Mouse (Mus musculus) embryonic facial prominence, embryonic 13.5 days (tissue): ENCODE measurements at regions not wholly inside any gene's neighbourhood (a gene's known extent, or its start where the extent isn't known, plus 50 kb on each side); places are given as distances from the start of the nearest gene placed in this dataset.

Experiments used
- ATAC-seq: fragments of 200-750 bp; cut with Nextera tagmentation; 2 replicates; pipeline ENCODE4 v1.8.0; 2017; ENCODE audit warnings: low read depth; ENCODE audit not compliant: insufficient number of reproducible peaks, insufficient read depth, low FRiP score, low TSS enrichment
- H3K27ac ChIP-seq: fragments of 300-500 bp; sonication (generic); 2 replicates; pipeline ENCODE4 v1.5.1; 2015; ENCODE audit warnings: moderate library complexity, mild to moderate bottlenecking, inconsistent platforms
- H3K27me3 ChIP-seq: fragments of 300-500 bp; sonication (generic); 2 replicates; pipeline ENCODE4 v1.6.1; 2015; ENCODE audit warnings: mild to moderate bottlenecking, inconsistent platforms
- H3K36me3 ChIP-seq: fragments of 300-500 bp; sonication (generic); 2 replicates; pipeline ENCODE4 v1.6.1; 2015; ENCODE audit warnings: mild to moderate bottlenecking, inconsistent platforms
- H3K4me1 ChIP-seq: fragments of 300-500 bp; sonication (generic); 2 replicates; pipeline ENCODE4 v1.6.1; 2015; ENCODE audit warnings: inconsistent platforms
- H3K4me2 ChIP-seq: fragments of 300-500 bp; sonication (generic); 2 replicates; pipeline ENCODE4 v1.6.1; 2015; ENCODE audit warnings: moderate library complexity, mild to moderate bottlenecking, inconsistent platforms
- H3K4me3 ChIP-seq: fragments of 300-500 bp; sonication (generic); 2 replicates; pipeline ENCODE4 v1.5.1; 2015; ENCODE audit warnings: mild to moderate bottlenecking, inconsistent platforms
- H3K9ac ChIP-seq: fragments of 300-500 bp; sonication (generic); 2 replicates; pipeline ENCODE4 v1.6.1; 2015; ENCODE audit warnings: mild to moderate bottlenecking, inconsistent platforms
- H3K9me3 ChIP-seq: fragments of 300-500 bp; sonication (generic); 2 replicates; pipeline ENCODE4 v1.6.1; 2016; ENCODE audit warnings: inconsistent platforms
- WGBS: fragments of 180-500 bp; shearing (Covaris S2); methylation state at CpG from one replicate; pipeline ENCODE4 v1.1.7; 2015; ENCODE audit warnings: mixed read lengths; 5-methylcytosine and 5-hydroxymethylcytosine counted together

DNA sequence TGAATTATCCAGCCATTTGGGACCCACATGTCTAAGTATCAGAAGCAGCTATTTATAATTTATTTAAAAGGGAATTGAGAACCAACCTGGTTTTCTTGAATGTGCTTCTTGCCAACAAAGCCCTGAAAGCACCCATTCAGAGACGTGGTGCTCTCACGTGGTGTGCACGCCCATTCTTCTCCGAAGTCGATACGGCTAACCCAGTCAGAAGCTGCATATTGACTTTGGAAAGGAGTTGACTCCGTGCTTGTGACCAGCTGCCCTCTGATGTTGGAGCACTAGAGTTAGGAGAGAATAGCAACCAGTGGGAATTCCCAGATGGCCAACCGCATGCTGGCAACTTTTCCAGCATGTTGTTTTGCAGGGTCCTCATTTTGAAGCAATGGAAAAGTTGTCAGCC is 240.2 kb upstream of the Lrtm1 start:
- no peak overlapping the region for H3K27ac ChIP-seq
- no peak overlapping the region for H3K9ac ChIP-seq
- whole genome bisulfite sequencing = 84% methylated on average over 8 of the region's 8 CpGs
- H3K27me3 ChIP-seq = no peaks in the 10 kb centered on the region
- ATAC-seq = no peak
- peaks cover 35% of the 10 kb centered on the region for H3K4me1 ChIP-seq
- no peak overlapping the region for H3K4me3 ChIP-seq
- no peaks in the 10 kb centered on the region for H3K36me3 ChIP-seq
- no peaks in the 10 kb centered on the region for H3K9me3 ChIP-seq
- no peak overlapping the region for H3K4me2 ChIP-seq

DNA sequence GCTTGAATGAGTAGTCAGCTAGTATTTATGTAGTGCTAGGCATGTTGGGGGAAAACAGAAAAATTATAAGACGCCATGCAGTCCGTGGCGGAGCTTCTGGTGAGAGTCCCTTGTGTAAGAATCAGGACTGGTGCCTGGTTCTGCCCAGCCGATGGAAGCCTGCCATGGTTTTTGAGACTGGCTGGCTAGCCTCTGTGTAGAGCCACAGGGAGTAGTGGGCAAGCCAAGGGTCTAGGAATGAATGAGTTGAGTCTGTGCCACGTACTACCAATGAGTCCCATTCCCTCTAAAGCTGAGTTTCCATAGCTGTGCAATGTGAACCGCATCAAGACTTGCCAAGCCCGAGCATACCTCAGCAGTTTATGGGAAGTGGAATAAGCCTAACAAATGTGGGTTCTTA is 236.3 kb upstream of the Lrtm1 start:
- peaks cover 9% of the 10 kb centered on the region for H3K4me1 ChIP-seq
- H3K27me3 ChIP-seq = no peaks in the 10 kb centered on the region
- no peak overlapping the region for H3K27ac ChIP-seq
- H3K4me3 ChIP-seq = no peak overlapping the region
- H3K9ac ChIP-seq = no peak overlapping the region
- H3K9me3 ChIP-seq = no peaks in the 10 kb centered on the region
- ATAC-seq = no peak
- WGBS = 91% methylated on average over 7 of the region's 7 CpGs
- H3K36me3 ChIP-seq = no peaks in the 10 kb centered on the region
- H3K4me2 ChIP-seq = no peak overlapping the region

DNA sequence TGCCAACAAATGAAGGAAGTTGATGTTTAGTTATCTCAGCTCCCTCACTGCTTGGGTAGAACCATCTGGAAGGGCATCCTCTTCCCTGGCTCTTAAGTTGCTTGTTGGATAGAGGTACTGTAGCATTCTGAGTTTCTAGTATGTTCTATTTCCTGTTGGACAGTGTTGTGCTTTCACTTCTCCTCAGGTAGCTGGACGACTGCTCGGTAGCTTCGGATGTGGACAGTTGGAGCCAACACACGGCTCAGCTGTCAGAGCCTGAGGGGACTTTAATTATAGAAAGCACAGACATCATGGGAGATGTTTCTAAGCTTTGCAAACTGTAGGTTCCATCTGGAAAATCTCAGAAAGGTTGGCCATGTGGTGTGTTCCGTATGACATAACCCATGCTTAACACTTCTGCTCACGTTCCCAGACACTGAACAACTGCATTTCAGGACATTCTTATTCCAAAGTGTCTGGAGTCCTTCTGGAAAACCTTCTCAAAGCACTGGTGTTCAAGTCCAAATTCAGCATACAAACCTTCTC is 233.8 kb upstream of the Lrtm1 start:
- Histone ChIP-seq H3K9ac (no peak overlapping the region), H3K9me3 (no peaks in the 10 kb centered on the region), H3K4me3 (no peak overlapping the region), H3K4me1 (no peaks in the 10 kb centered on the region), H3K27me3 (no peaks in the 10 kb centered on the region), H3K27ac (no peak overlapping the region), H3K4me2 (no peak overlapping the region), H3K36me3 (no peaks in the 10 kb centered on the region)
- ATAC-seq = no peak
- 74% methylated on average over 6 of the region's 6 CpGs for WGBS

DNA sequence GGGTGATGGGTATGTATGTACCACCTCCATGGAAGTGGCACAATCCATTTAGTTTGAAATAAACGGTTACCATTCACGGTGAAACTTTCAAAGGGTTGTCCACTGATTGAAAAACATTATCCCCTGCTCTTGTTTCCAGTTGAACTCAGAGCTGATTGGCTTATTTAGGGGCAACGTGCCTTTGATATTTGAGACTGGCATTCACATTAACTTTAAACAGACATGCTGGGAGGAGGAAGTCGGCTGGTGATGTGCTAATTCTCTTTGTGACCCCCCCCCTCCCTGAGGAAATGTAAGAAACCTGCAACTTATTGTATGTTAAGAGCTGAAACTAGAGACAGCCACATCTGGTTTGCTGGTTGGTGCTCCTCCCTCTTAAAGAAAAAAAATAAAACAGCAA is 219.7 kb upstream of the Lrtm1 start:
- H3K4me3 ChIP-seq = peak overlapping the region; percentile 27
- peak overlapping the region; percentile 60; the same call in 1 of the 2 replicates for H3K27ac ChIP-seq
- H3K4me2 ChIP-seq = peak overlapping the region; percentile 54

DNA sequence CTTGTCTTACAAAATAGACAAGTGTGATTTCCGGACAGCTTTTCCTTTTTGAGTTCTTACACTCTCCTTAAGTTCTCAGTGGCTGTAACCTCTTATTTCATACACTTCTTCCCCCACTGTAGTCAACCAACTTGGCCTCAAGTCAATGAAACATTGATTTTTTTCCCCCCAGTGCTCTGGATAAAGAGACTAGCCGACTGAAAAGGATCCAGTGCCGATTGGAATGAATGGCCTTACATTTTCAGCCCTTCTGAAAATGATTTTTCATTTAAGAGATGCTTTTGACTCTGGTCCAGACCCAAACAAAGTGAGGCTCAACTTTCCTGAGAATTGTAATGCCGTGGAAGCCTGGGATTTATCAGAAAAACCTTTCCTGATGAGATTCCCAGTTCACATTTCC is 216.3 kb upstream of the Lrtm1 start:
- Histone ChIP-seq H3K27me3 (no peaks in the 10 kb centered on the region), H3K9ac (no peak overlapping the region), H3K4me3 (no peak overlapping the region), H3K9me3 (peaks cover 5% of the 10 kb centered on the region), H3K4me2 (no peak overlapping the region), H3K27ac (no peak overlapping the region), H3K36me3 (no peaks in the 10 kb centered on the region), H3K4me1 (peaks cover 15% of the 10 kb centered on the region)
- no peak for ATAC-seq
- 41% methylated on average over 4 of the region's 4 CpGs for WGBS

More for the DNA sequence above, 219.7 kb upstream of the Lrtm1 start:
- no peaks in the 10 kb centered on the region for H3K9me3 ChIP-seq
- ATAC-seq = no peak
- H3K36me3 ChIP-seq = no peaks in the 10 kb centered on the region
- H3K27me3 ChIP-seq = no peaks in the 10 kb centered on the region
- no peak overlapping the region for H3K9ac ChIP-seq
- WGBS = under 1% methylated on average over 4 of the region's 4 CpGs
- H3K4me1 ChIP-seq = peaks cover 15% of the 10 kb centered on the region

DNA sequence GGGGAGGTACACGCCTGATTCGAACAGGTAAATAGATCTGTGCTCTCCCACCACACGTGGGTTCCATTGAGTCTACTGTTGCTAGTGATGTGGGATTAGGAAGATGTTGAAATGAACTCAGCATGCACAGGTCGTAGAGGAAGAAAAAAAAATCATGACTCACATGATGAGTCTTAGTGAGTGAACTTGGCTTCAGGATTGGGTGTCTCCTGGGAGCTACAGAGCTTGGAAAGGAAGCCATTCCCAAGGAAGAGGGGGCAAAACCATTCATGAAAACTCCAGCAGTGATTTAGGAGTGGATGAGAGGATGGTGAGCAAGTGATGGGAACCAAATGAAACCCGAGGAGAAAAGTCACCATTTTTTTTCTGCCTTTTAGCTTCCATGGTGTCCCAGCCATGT is 215.9 kb upstream of the Lrtm1 start:
- ATAC-seq = no peak
- no peak overlapping the region for H3K9ac ChIP-seq
- no peak overlapping the region for H3K4me3 ChIP-seq
- H3K4me1 ChIP-seq = peaks cover 15% of the 10 kb centered on the region
- no peak overlapping the region for H3K27ac ChIP-seq
- no peaks in the 10 kb centered on the region for H3K36me3 ChIP-seq
- WGBS = 73% methylated on average over 5 of the region's 5 CpGs
- H3K4me2 ChIP-seq = no peak overlapping the region
- no peaks in the 10 kb centered on the region for H3K27me3 ChIP-seq
- peaks cover 5% of the 10 kb centered on the region for H3K9me3 ChIP-seq

DNA sequence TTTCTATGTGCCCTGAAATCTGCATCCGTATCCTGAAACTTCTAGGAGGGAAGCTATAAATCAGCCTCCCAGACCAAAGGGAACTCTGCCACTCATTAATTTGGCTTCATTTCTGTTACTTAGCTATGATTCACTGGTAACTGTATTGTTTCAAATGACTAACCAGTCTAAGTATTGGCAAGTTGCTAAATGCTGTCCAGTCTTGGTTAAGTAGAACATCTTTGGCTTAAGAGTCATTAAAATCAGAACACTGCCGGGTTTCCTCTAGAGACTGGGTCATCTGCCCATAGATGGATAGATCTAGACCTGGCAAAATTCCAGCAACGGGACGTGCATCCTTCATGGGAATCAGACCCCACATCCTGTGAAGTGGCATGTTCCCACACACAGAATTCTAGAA is 209.9 kb upstream of the Lrtm1 start:
- 79% methylated on average over 4 of the region's 4 CpGs for WGBS
- ATAC-seq = no peak
- Histone ChIP-seq H3K27ac (no peak overlapping the region), H3K9me3 (peaks cover 5% of the 10 kb centered on the region), H3K36me3 (no peaks in the 10 kb centered on the region), H3K4me2 (no peak overlapping the region), H3K9ac (no peak overlapping the region), H3K4me3 (no peak overlapping the region), H3K27me3 (no peaks in the 10 kb centered on the region), H3K4me1 (no peaks in the 10 kb centered on the region)

DNA sequence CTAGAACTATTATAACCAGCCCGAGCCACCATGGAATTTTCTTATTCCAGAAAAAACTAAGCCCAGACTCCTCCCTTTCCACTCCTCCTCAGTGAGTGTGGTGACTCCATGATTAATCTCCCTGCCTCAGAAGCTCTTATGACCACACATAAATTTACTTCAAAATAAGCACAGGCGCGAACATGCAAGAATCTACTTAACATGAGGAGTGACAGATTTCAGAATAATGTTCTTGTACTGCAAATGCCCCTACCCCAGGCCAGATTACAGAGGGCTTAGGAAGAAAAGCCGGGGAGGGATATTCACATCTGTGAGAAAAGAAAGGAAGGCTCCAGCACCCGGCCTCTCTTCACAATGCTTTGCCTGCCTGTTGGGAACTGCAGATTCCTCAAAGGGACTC is 208.7 kb upstream of the Lrtm1 start:
- H3K4me3 ChIP-seq = no peak overlapping the region
- WGBS = 68% methylated on average over 5 of the region's 5 CpGs

DNA sequence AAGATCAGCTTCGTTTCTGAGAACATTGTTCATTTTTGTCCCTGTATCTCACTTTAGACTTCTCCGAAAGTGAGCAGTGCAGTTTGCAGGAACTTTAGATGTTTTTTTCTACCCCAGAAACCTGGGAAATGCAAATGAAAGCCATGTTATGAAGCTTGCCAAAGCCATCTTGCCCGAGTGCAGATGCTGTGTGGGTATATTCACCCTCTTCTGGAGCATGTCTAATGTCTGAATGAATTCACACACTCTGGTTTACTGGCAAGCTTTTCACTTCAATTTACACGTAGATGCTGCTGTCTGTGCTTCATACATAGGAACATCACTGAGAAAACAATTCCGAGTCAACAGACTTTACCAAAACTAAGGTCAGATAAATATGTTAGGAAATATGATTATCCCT is 197.0 kb upstream of the Lrtm1 start:
- Histone ChIP-seq H3K27me3 (no peaks in the 10 kb centered on the region), H3K36me3 (no peaks in the 10 kb centered on the region), H3K4me2 (no peak overlapping the region), H3K4me1 (peaks cover 19% of the 10 kb centered on the region), H3K4me3 (no peak overlapping the region), H3K27ac (0 out of 2 replicates have a peak overlapping the region, but pooled peaks have one; percentile 30), H3K9ac (no peak overlapping the region), H3K9me3 (no peaks in the 10 kb centered on the region)
- ATAC-seq = no peak
- whole genome bisulfite sequencing = 66% methylated on average over 5 of the region's 5 CpGs

More for the DNA sequence above, 208.7 kb upstream of the Lrtm1 start:
- Histone ChIP-seq H3K27ac (no peak overlapping the region), H3K27me3 (no peaks in the 10 kb centered on the region), H3K9ac (no peak overlapping the region), H3K36me3 (no peaks in the 10 kb centered on the region), H3K9me3 (peaks cover 5% of the 10 kb centered on the region), H3K4me2 (no peak overlapping the region), H3K4me1 (peaks cover 5% of the 10 kb centered on the region)
- ATAC-seq = no peak

DNA sequence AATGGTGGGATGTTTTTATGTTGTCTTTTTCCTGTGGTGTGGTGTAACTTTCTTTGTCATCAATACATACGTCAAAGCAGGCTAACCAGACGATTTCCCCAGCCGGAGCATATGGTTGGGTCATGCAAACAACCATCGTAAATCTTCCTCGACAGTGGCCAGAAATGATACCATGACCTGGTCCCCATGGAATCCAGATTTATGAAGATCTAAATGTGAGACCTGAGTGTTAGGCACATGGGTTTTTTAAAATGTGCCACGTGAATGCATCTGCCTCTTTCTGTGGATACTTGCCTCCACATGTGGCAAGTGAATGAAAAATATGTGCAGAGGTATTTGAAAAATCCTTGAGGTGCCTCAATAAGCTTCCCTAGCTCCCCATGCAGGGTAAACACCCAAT is 190.8 kb upstream of the Lrtm1 start:
- H3K4me1 ChIP-seq = no peaks in the 10 kb centered on the region
- H3K27ac ChIP-seq = no peak overlapping the region
- H3K9me3 ChIP-seq = no peaks in the 10 kb centered on the region
- WGBS = 60% methylated on average over 6 of the region's 6 CpGs
- H3K36me3 ChIP-seq = no peaks in the 10 kb centered on the region
- H3K4me3 ChIP-seq = no peak overlapping the region
- H3K9ac ChIP-seq = no peak overlapping the region
- ATAC-seq = no peak
- H3K4me2 ChIP-seq = no peak overlapping the region
- H3K27me3 ChIP-seq = no peaks in the 10 kb centered on the region

DNA sequence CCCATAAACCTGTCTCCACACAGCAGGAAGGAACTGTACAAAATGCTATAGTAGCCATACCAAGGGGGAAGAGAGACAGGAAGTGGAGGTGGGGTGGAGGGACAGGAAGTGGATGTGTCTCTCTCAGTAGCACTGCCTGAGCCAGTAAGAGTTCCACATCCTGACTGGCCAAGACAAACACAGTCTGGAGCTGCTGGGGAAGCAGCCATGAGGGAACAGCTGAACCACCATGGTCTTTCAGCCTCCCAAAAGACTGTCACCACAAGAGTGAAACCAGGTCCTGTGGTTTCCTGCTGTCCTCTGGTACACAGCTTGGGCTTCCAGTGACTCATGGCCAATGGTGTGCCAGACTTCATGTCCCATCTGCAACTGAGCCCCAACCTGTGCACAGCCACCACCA is 180.9 kb upstream of the Lrtm1 start:
- no peaks in the 10 kb centered on the region for H3K36me3 ChIP-seq
- H3K4me1 ChIP-seq = peaks cover 6% of the 10 kb centered on the region; the same call in 1 of the 2 replicates
- H3K9ac ChIP-seq = no peak overlapping the region
- no peak overlapping the region for H3K27ac ChIP-seq
- no peak overlapping the region for H3K4me3 ChIP-seq
- H3K27me3 ChIP-seq = no peaks in the 10 kb centered on the region
- no peak overlapping the region for H3K4me2 ChIP-seq
- no peak for ATAC-seq
- no peaks in the 10 kb centered on the region for H3K9me3 ChIP-seq

DNA sequence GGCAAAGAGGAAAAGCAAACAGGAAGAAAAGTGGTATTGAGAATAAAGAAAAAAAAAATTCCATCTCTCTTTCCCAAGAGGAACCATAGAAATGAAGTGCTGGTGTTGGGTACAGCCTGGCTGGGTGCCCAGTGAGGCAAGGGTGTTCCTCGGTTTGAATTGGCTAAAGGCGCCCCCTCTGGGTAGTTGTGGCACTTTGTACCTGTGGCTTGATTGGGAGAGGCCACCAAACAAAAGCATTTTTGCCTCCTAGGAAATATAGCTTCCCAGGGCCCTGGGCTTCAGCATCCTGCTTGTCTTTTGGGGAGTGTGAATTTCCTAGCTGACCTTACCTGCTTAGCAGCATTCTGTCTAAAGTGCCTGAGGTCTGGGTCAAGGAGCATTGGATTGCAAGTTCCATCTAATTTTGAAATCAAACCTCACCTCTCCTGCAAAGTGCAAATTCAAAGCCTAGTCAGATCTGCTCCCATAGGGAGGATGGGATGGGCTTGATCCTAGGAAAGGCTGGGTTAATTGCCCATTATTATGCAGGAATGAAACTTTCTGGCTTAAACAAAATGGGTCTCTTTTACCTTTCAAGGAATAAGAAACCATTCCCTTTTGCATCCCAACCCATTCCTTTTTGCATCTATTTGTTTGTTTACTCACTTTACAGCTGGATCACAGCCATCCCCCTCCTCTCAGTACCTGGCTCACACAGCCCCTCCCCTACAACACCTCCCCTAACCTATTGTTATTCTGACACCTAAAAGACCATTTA is 169.0 kb upstream of the Lrtm1 start:
- peaks cover 22% of the 10 kb centered on the region for H3K4me1 ChIP-seq
- H3K27me3 ChIP-seq = no peaks in the 10 kb centered on the region
- no peak overlapping the region for H3K4me3 ChIP-seq
- H3K9ac ChIP-seq = no peak overlapping the region
- ATAC-seq = no peak
- 16% methylated on average over 2 of the region's 2 CpGs for WGBS
- no peak overlapping the region for H3K27ac ChIP-seq
- H3K36me3 ChIP-seq = no peaks in the 10 kb centered on the region
- no peaks in the 10 kb centered on the region for H3K9me3 ChIP-seq
- H3K4me2 ChIP-seq = no peak overlapping the region
